8 mouse cellular contexts compared by ENCODE assay signal in the genomic region with DNA sequence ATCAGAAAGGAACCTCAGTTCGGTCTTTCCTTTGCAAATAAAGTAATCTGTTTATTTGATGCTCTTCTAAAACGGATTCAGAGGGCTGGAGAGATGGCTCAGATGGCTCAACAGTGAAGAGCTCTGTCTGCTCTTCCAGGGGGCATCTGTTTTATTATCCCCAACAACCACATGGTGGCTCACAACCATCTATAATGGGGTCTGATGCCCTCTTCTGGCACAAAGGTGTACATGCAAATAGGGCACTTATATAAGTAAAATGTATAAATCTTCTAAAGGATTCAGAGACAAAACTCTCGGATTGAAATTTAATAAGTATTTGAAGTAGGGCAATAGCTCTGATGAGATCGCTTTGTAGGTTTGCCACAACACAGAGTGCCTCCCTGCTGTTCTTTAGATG. TPM values are rescaled to one million over a fixed set of nuclear protein-coding genes. Genes with fewer than 3 reads are reported as not detected.
DNase-seq lines count a peak whose midpoint lies in the region; ATAC-seq and TF ChIP-seq lines count a peak whose summit lies in the region.

No protein-coding gene starts in this region.

- H3K36me3 ChIP-seq in heart, postnatal 0 days (replicated peaks; ENCODE audit: control insufficient read depth, insufficient read depth, low read length): peaks cover 21% of the 10 kb centered on the region
- H3K36me3 ChIP-seq in midbrain, postnatal 0 days (ENCODE audit: insufficient read depth, low read length): peaks cover 14% of the 10 kb centered on the region
- H3K36me3 ChIP-seq in midbrain, embryonic 15.5 days (replicated peaks): 0 out of 2 replicates have a peak, but pooled peaks cover 2% of the 10 kb centered on the region

- TF ChIP-seq EP300 in heart, postnatal 0 days (IDR thresholded peaks at IDR 0.05; ENCODE audit: low read depth): no peak

- no peak overlapping the region for H3K27ac ChIP-seq in heart, postnatal 0 days (ENCODE audit: low read depth)
- no peak overlapping the region for H3K27ac ChIP-seq in midbrain, postnatal 0 days (ENCODE audit: low read depth, low read length)
- no peak overlapping the region for H3K27ac ChIP-seq in midbrain, embryonic 15.5 days

- no peaks in the 10 kb centered on the region for H3K9me3 ChIP-seq in heart, postnatal 0 days (replicated peaks; ENCODE audit: control insufficient read depth, low read length)
- peaks cover 3% of the 10 kb centered on the region; the same call in 1 of the 2 replicates for H3K9me3 ChIP-seq in midbrain, postnatal 0 days (ENCODE audit: low read length)
- H3K9me3 ChIP-seq in midbrain, embryonic 15.5 days: no peaks in the 10 kb centered on the region

- 68% methylated on average over 4 of the region's 4 CpGs for WGBS in heart, postnatal 0 days
- 76% methylated on average over 4 of the region's 4 CpGs for WGBS in midbrain, postnatal 0 days
- 73% methylated on average over 4 of the region's 4 CpGs for WGBS in midbrain, embryonic 15.5 days

- H3K4me2 ChIP-seq in heart, postnatal 0 days (ENCODE audit: low read depth, low read length): no peak overlapping the region
- H3K4me2 ChIP-seq in midbrain, postnatal 0 days (ENCODE audit: low read depth, low read length, poor library complexity, severe bottlenecking): no peak overlapping the region
- H3K4me2 ChIP-seq in midbrain, embryonic 15.5 days: no peak overlapping the region

- H3K4me1 ChIP-seq in heart, postnatal 0 days (ENCODE audit: control insufficient read depth, insufficient read depth): no peaks in the 10 kb centered on the region
- H3K4me1 ChIP-seq in midbrain, postnatal 0 days (ENCODE audit: insufficient read depth, low read length): 0 out of 2 replicates have a peak, but pooled peaks cover 4% of the 10 kb centered on the region
- H3K4me1 ChIP-seq in midbrain, embryonic 15.5 days: peaks cover 20% of the 10 kb centered on the region

- peak; percentile 83 for TF ChIP-seq CTCF in heart, postnatal 0 days (IDR thresholded peaks at IDR 0.05; ENCODE audit: low read depth)
- TF ChIP-seq CTCF in midbrain, postnatal 0 days (IDR thresholded peaks at IDR 0.05): peak; percentile 84

- no peaks in the 10 kb centered on the region for H3K27me3 ChIP-seq in heart, postnatal 0 days (ENCODE audit: control insufficient read depth, insufficient read depth, low read length)
- H3K27me3 ChIP-seq in midbrain, postnatal 0 days (ENCODE audit: insufficient read depth, low read length): no peaks in the 10 kb centered on the region
- no peaks in the 10 kb centered on the region for H3K27me3 ChIP-seq in midbrain, embryonic 15.5 days (replicated peaks)

- H3K9ac ChIP-seq in heart, postnatal 0 days (replicated peaks; ENCODE audit: low read depth, low read length): no peak overlapping the region
- H3K9ac ChIP-seq in midbrain, postnatal 0 days (replicated peaks; ENCODE audit: low read length, poor library complexity, severe bottlenecking): no peak overlapping the region
- no peak overlapping the region for H3K9ac ChIP-seq in midbrain, embryonic 15.5 days

- H3K4me3 ChIP-seq in heart, postnatal 0 days (ENCODE audit: low read depth, low read length): no peak overlapping the region
- no peak overlapping the region for H3K4me3 ChIP-seq in midbrain, postnatal 0 days (ENCODE audit: low read depth, low read length)
- no peak overlapping the region for H3K4me3 ChIP-seq in midbrain, embryonic 15.5 days

- DNase-seq in heart, postnatal 0 days (ENCODE audit: low spot score): peak; percentile 40
- no peak for DNase-seq in heart, adult 11 months
- DNase-seq in midbrain, postnatal 0 days (ENCODE audit: low spot score): peak; percentile 74
- peak; percentile 44 to 47 for DNase-seq in cerebellum, postnatal 14 days
- peak; percentile 67 for DNase-seq in thymus, postnatal 0 days (ENCODE audit: low spot score)
- DNase-seq in adrenal gland, postnatal 10 days: no peak
- DNase-seq in frontal cortex, postnatal 25 days (ENCODE audit: low spot score in 2 of 2): no peak

- ATAC-seq in heart, postnatal 0 days (ENCODE audit: insufficient read depth, low read depth): no peak
- no peak for ATAC-seq in midbrain, postnatal 0 days (ENCODE audit: low FRiP score)
- no peak for ATAC-seq in midbrain, embryonic 15.5 days (replicated peaks)

RNA-seq across cellular contexts. Expression of gene Klhdc9, which starts 2.2 kb away (rescaled TPM):
- 0.19 and 3.2 TPM in 2 replicates for total RNA-seq in heart, postnatal 0 days (2014; rRNA removed; ENCODE audit: low replicate concordance)
- 1.1 TPM in 2 replicates for polyA plus RNA-seq in heart, postnatal 0 days (2015; fragmentation: Nextera tagmentation; extraction: Ambion mirVana)
- total RNA-seq in midbrain, postnatal 0 days (2014; rRNA removed): 4.0 and 4.5 TPM in 2 replicates
- 6.3 and 6.4 TPM in 2 replicates for polyA plus RNA-seq in midbrain, postnatal 0 days (2015; fragmentation: Nextera tagmentation; extraction: Ambion mirVana)
- polyA plus RNA-seq in midbrain, embryonic 15.5 days (2015; fragmentation: Nextera tagmentation; extraction: Ambion mirVana): 3.3 and 4.5 TPM in 2 replicates
- 0.76 and 1.4 TPM in 2 replicates for polyA plus RNA-seq in thymus, postnatal 0 days (2015; fragmentation: Nextera tagmentation; extraction: Ambion mirVana)
- 1 to 10 TPM; 5.3 to 5.7 TPM for total RNA-seq in adrenal gland, postnatal 10 days (2021)

RNA-seq across cellular contexts. Expression of gene Nectin4, which starts 11.5 kb away (rescaled TPM):
- total RNA-seq in heart, postnatal 0 days (2014; rRNA removed; ENCODE audit: low replicate concordance): 2.7 TPM in 1 of 2 replicates, not detected in the other
- 0.07 and 0.14 TPM in 2 replicates for polyA plus RNA-seq in heart, postnatal 0 days (2015; fragmentation: Nextera tagmentation; extraction: Ambion mirVana)
- total RNA-seq in midbrain, postnatal 0 days (2014; rRNA removed): 4.7 and 9.3 TPM in 2 replicates
- polyA plus RNA-seq in midbrain, postnatal 0 days (2015; fragmentation: Nextera tagmentation; extraction: Ambion mirVana): 4.8 TPM in 2 replicates
- 3.1 and 3.6 TPM in 2 replicates for polyA plus RNA-seq in midbrain, embryonic 15.5 days (2015; fragmentation: Nextera tagmentation; extraction: Ambion mirVana)
- polyA plus RNA-seq in thymus, postnatal 0 days (2015; fragmentation: Nextera tagmentation; extraction: Ambion mirVana): 0.91 and 1.1 TPM in 2 replicates
- under 1 TPM; 0.12 to 0.21 TPM for total RNA-seq in adrenal gland, postnatal 10 days (2021)

RNA-seq across cellular contexts. Expression of gene Pfdn2, which starts 13.0 kb away (rescaled TPM):
- 9.3 and 9.7 TPM in 2 replicates for total RNA-seq in heart, postnatal 0 days (2014; rRNA removed; ENCODE audit: low replicate concordance)
- 81.8 and 94.7 TPM in 2 replicates for polyA plus RNA-seq in heart, postnatal 0 days (2015; fragmentation: Nextera tagmentation; extraction: Ambion mirVana)
- 17.3 and 18.4 TPM in 2 replicates for total RNA-seq in midbrain, postnatal 0 days (2014; rRNA removed)
- 139 and 155 TPM in 2 replicates for polyA plus RNA-seq in midbrain, postnatal 0 days (2015; fragmentation: Nextera tagmentation; extraction: Ambion mirVana)
- polyA plus RNA-seq in midbrain, embryonic 15.5 days (2015; fragmentation: Nextera tagmentation; extraction: Ambion mirVana): 146 and 150 TPM in 2 replicates
- polyA plus RNA-seq in thymus, postnatal 0 days (2015; fragmentation: Nextera tagmentation; extraction: Ambion mirVana): 87.5 and 92.2 TPM in 2 replicates
- total RNA-seq in adrenal gland, postnatal 10 days (2021): 100 to 1,000 TPM; 107 to 114 TPM

RNA-seq across cellular contexts. Expression of gene Nit1, which starts 13.0 kb away (rescaled TPM):
- total RNA-seq in heart, postnatal 0 days (2014; rRNA removed; ENCODE audit: low replicate concordance): 39.6 and 41.5 TPM in 2 replicates
- 31.4 and 35.2 TPM in 2 replicates for polyA plus RNA-seq in heart, postnatal 0 days (2015; fragmentation: Nextera tagmentation; extraction: Ambion mirVana)
- 42.5 and 44.0 TPM in 2 replicates for total RNA-seq in midbrain, postnatal 0 days (2014; rRNA removed)
- 45.2 and 46.6 TPM in 2 replicates for polyA plus RNA-seq in midbrain, postnatal 0 days (2015; fragmentation: Nextera tagmentation; extraction: Ambion mirVana)
- 52.2 and 54.2 TPM in 2 replicates for polyA plus RNA-seq in midbrain, embryonic 15.5 days (2015; fragmentation: Nextera tagmentation; extraction: Ambion mirVana)
- polyA plus RNA-seq in thymus, postnatal 0 days (2015; fragmentation: Nextera tagmentation; extraction: Ambion mirVana): 39.0 and 44.0 TPM in 2 replicates
- 10 to 100 TPM; 51.4 to 56.0 TPM for total RNA-seq in adrenal gland, postnatal 10 days (2021)

RNA-seq across cellular contexts. Expression of gene Dedd, which starts 29.5 kb away (rescaled TPM):
- 20.8 and 27.1 TPM in 2 replicates for total RNA-seq in heart, postnatal 0 days (2014; rRNA removed; ENCODE audit: low replicate concordance)
- polyA plus RNA-seq in heart, postnatal 0 days (2015; fragmentation: Nextera tagmentation; extraction: Ambion mirVana): 30.0 and 31.7 TPM in 2 replicates
- total RNA-seq in midbrain, postnatal 0 days (2014; rRNA removed): 29.8 and 42.1 TPM in 2 replicates
- 38.9 and 40.3 TPM in 2 replicates for polyA plus RNA-seq in midbrain, postnatal 0 days (2015; fragmentation: Nextera tagmentation; extraction: Ambion mirVana)
- polyA plus RNA-seq in midbrain, embryonic 15.5 days (2015; fragmentation: Nextera tagmentation; extraction: Ambion mirVana): 52.9 and 53.5 TPM in 2 replicates
- 44.2 and 47.8 TPM in 2 replicates for polyA plus RNA-seq in thymus, postnatal 0 days (2015; fragmentation: Nextera tagmentation; extraction: Ambion mirVana)
- 10 to 100 TPM; 33.7 to 35.2 TPM for total RNA-seq in adrenal gland, postnatal 10 days (2021)

Comparison
In these comparisons a context has a peak if more than half of its experiments do, and no peak if none do; other contexts are left out.
1. DNase-seq: peak in heart, postnatal 0 days (single experiment), midbrain, postnatal 0 days (single experiment), cerebellum, postnatal 14 days (2 of 2) and thymus, postnatal 0 days (single experiment); none in heart, adult 11 months (single experiment), adrenal gland, postnatal 10 days (single experiment) and frontal cortex, postnatal 25 days (0 of 2).